Mouse (Mus musculus) E14TG2a.4 (cell line): ENCODE results near the gene Erbb4.

Experiments
- CTCF ChIP-seq: conservative IDR thresholded peaks from 2 replicates; pipeline ENCODE4 v1.5.1; 2014; ENCODE audit warnings: low read length
- NANOG ChIP-seq: IDR thresholded peaks from 2 replicates; pipeline ENCODE4 v1.6.1; 2014; ENCODE audit warnings: borderline replicate concordance, low read length, mixed read lengths

- TF ChIP-seq CTCF = no peak
- TF ChIP-seq NANOG = no peak
Measured at GRCm38 (mm10) chr1:69024858-69025257, 83.0 kb downstream of the Erbb4 start.
